Mouse (Mus musculus): ENCODE results near the gene Galnt14. TPM values are rescaled to one million over a fixed set of nuclear protein-coding genes. Genes with fewer than 3 reads are reported as not detected.

Gene Galnt14
- total RNA-seq, 2 experiments from 2014 or later = not detected

DNA sequence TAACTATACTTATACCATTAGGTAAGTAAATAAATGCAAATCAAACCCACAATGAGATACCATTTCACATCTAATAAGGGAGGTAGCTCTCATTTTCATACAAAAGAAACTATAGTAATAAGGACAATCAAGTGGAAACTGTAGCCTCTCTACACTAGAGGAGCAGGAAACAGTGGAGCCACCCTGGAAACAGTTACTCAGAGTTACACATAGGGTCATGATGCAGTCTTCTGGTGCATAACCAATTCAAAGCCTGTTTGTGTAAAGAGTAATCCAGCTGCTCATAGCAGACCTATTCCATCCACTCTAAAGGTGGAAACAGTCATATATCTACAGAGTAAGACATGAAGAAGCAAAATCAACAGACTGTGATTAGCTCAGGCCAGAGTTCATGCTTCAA lies 261.1 kb downstream of the Galnt14 start:
- ATAC-seq (replicated peaks; ENCODE audit: low FRiP score, low TSS enrichment, poor library complexity, severe bottlenecking) = no peak

Other genes starting within 250 kb of the Galnt14 start
- 1.4 and 5.9 TPM in 2 replicates for gene Ehd3, start 93.7 kb upstream of the Galnt14 start, total RNA-seq (2014; fragmentation: Nextera tagmentation)
- 3.3 and 3.9 TPM in 2 replicates for gene Ehd3, start 93.7 kb upstream of the Galnt14 start, total RNA-seq (2017)
- gene Xdh, start 239.7 kb upstream of the Galnt14 start, total RNA-seq (2014; fragmentation: Nextera tagmentation) = 1.8 and 12.0 TPM in 2 replicates
- gene Xdh, start 239.7 kb upstream of the Galnt14 start, total RNA-seq (2017) = 4.0 and 11.0 TPM in 2 replicates